Mouse (Mus musculus) forebrain, embryonic 14.5 days (tissue): ENCODE results near the gene Ehd1. TPM values are rescaled to one million over a fixed set of nuclear protein-coding genes. Genes with fewer than 3 reads are reported as not detected.

Experiments used
- ATAC-seq: fragments of 200-750 bp; cut with Nextera tagmentation; 2 replicates; pipeline ENCODE4 v1.8.0; 2017; ENCODE audit warnings: mild to moderate bottlenecking, moderate library complexity
- DNase-seq: peaks from one replicate; pipeline ENCODE4 v3.0.0-alpha.2; 2015; ENCODE audit warnings: low spot score
- H3K27ac ChIP-seq: fragments of 300-500 bp; sonication (generic); 2 replicates; pipeline ENCODE4 v1.5.1; 2014; ENCODE audit warnings: low read depth, mild to moderate bottlenecking, control low read depth, low read length, moderate library complexity
- H3K27me3 ChIP-seq: fragments of 300-500 bp; sonication (generic); replicated peaks from 2 replicates; pipeline ENCODE4 v1.6.1; 2014; ENCODE audit warnings: low read length, control low read depth, mixed read lengths; ENCODE audit not compliant: control insufficient read depth, insufficient read depth
- H3K36me3 ChIP-seq: fragments of 300-500 bp; sonication (generic); 2 replicates; pipeline ENCODE4 v1.6.1; 2014; ENCODE audit warnings: low read length, control low read depth; ENCODE audit not compliant: control insufficient read depth, insufficient read depth
- H3K4me1 ChIP-seq: fragments of 300-500 bp; sonication (generic); 2 replicates; pipeline ENCODE4 v1.6.1; 2014; ENCODE audit warnings: antibody characterized with exemption, low read length, control low read depth; ENCODE audit not compliant: control insufficient read depth, insufficient read depth
- H3K4me2 ChIP-seq: fragments of 300-500 bp; sonication (generic); 2 replicates; pipeline ENCODE4 v1.6.1; 2014; ENCODE audit warnings: mild to moderate bottlenecking, control low read depth, low read length
- H3K4me3 ChIP-seq: fragments of 300-500 bp; sonication (generic); 2 replicates; pipeline ENCODE4 v1.5.1; 2014; ENCODE audit warnings: low read depth, low read length, control low read depth
- H3K9ac ChIP-seq: fragments of 300-500 bp; sonication (generic); 2 replicates; pipeline ENCODE4 v1.6.1; 2014; ENCODE audit warnings: mild to moderate bottlenecking, low read length, control low read depth, moderate library complexity
- H3K9me3 ChIP-seq: fragments of 300-500 bp; sonication (generic); replicated peaks from 2 replicates; pipeline ENCODE4 v1.6.1; 2016; ENCODE audit warnings: low read length, control low read depth, mixed read lengths; ENCODE audit not compliant: control insufficient read depth
- WGBS: fragments of 180-500 bp; shearing (Covaris S2); extraction: QIAGEN DNeasy Blood & Tissue Kit; methylation state at CpG from one replicate; pipeline ENCODE4 v1.1.7; 2014; 5-methylcytosine and 5-hydroxymethylcytosine counted together
- polyA plus RNA-seq: library from polyadenylated mRNA; unstranded; fragments of >200 nt; fragmentation: Nextera tagmentation; extraction: Ambion mirVana; gene quantifications from 2 replicates; pipeline ENCODE4 v1.2.1, GENCODE M21; 2014

The Ehd1 gene
- polyA plus RNA-seq, 1 experiment from 2014 or later, result 71.3 TPM

DNA sequence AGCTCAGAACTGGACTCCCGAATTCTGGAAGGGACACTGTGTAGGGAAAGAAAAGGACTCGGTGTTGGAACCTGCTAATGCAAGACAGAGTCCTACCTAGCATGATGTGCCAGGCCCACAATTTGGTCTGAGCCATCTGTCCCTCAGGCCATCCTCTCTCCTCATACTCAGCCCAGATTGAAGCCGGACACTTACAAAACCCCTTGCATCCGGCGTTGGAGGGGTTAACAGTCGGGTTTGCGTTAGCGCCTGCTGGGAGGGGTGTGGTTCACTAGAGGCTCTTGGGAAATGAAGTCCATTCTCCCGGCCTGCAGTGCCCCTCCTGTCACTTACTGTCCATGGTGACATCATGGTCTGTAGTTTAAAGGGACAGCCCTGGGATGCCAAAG, 40.5 kb upstream of the Ehd1 start:
- peak overlapping the region; percentile 76 for H3K4me2 ChIP-seq
- peaks cover 19% of the 10 kb centered on the region for H3K36me3 ChIP-seq
- ATAC-seq (peak; percentile 86), DNase-seq (peak; percentile 96)
- H3K9me3 ChIP-seq, result no peaks in the 10 kb centered on the region
- WGBS, result under 1% methylated on average over 9 of the region's 9 CpGs
- H3K4me1 ChIP-seq, result peaks cover 9% of the 10 kb centered on the region; the same call in 1 of the 2 replicates
- peak overlapping the region; percentile 80 for H3K4me3 ChIP-seq
- peak overlapping the region; percentile 93 for H3K27ac ChIP-seq
- no peaks in the 10 kb centered on the region for H3K27me3 ChIP-seq
- peak overlapping the region; percentile 88 for H3K9ac ChIP-seq

DNA sequence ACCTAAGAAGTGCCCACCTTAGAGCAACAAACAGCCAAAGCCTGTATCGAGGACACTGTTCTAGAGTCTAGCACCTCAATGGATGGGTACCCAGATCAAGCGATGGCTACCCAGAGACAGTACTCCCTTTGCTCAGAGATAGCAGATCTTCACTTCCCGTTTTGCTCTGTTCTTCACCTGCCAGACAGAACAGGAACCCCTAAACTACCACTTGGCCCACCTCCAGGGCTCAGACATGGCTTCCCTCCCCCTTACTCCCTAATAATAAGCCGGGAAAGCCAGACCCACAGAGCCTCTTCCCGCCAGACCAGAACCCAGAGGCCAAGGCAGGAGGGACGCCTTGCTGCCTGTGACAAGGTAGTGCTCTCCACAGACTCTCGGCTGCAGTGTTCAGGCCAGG, 39.7 kb upstream of the Ehd1 start:
- Histone ChIP-seq H3K9ac (no peak overlapping the region), H3K4me3 (no peak overlapping the region), H3K4me1 (peaks cover 9% of the 10 kb centered on the region; the same call in 1 of the 2 replicates), H3K27ac (no peak overlapping the region), H3K27me3 (no peaks in the 10 kb centered on the region), H3K36me3 (peaks cover 11% of the 10 kb centered on the region), H3K9me3 (no peaks in the 10 kb centered on the region), H3K4me2 (no peak overlapping the region)
- ATAC-seq, result no peak
- 69% methylated on average over 7 of the region's 7 CpGs for WGBS
- no peak for DNase-seq

DNA sequence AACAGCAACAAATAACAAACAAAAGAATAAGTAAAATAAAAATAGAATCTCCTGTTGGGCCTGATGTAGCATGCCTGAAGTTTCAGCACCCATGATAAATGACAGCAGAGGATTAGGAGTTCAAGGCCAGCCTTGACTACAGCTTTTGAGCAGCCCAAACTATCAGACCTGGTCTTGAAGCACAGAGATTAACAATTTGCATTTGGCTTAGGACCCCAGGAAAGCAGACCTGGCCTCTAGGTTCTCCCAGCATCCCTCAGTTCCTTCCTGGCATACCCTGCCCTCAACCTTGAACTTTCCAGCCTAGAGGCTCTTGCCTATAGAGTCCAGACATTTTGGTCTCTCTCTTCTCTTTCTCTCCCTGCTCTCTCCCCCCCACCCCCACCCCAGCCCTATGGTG, 37.8 kb upstream of the Ehd1 start:
- H3K4me1 ChIP-seq, result peaks cover 16% of the 10 kb centered on the region
- no peak overlapping the region for H3K27ac ChIP-seq
- H3K4me3 ChIP-seq, result no peak overlapping the region
- H3K36me3 ChIP-seq, result no peaks in the 10 kb centered on the region
- no peak for ATAC-seq
- H3K4me2 ChIP-seq, result no peak overlapping the region
- H3K9me3 ChIP-seq, result no peaks in the 10 kb centered on the region
- no peak for DNase-seq
- H3K27me3 ChIP-seq, result no peaks in the 10 kb centered on the region
- H3K9ac ChIP-seq, result no peak overlapping the region

DNA sequence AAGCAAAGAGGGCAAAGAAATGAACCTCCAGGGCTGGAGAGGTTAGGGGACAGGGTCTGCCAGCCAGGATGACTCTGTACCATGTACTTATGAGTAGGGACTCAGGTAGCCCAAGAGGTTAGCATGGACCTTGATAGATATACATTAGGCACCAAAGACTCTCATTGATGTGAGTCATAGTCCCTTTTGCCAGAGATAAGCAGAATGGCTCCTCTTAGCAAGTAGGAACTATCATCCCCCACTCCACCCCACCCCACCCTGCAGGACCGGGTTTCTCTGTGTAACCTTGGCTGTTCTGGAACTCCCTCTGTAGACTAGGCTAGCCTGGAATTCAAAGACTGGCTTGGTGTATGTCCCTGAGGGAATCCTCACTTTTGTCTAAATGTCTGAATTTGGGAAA, 36.4 kb upstream of the Ehd1 start:
- Histone ChIP-seq H3K4me2 (no peak overlapping the region), H3K36me3 (no peaks in the 10 kb centered on the region), H3K9ac (no peak overlapping the region), H3K4me1 (peaks cover 10% of the 10 kb centered on the region), H3K9me3 (no peaks in the 10 kb centered on the region), H3K4me3 (no peak overlapping the region), H3K27me3 (no peaks in the 10 kb centered on the region), H3K27ac (no peak overlapping the region)
- DNase-seq (no peak), ATAC-seq (no peak)
- WGBS, result 72% methylated on average over 1 of the region's 1 CpGs

- H3K27me3 ChIP-seq, result no peaks in the 10 kb centered on the region
- no peak for ATAC-seq
- H3K9ac ChIP-seq, result no peak overlapping the region
- H3K4me3 ChIP-seq, result peak overlapping the region; percentile 87; the same call in 1 of the 2 replicates
- WGBS, result 37% methylated on average over 5 of the region's 5 CpGs
- no peaks in the 10 kb centered on the region for H3K9me3 ChIP-seq
- H3K36me3 ChIP-seq, result peaks cover under 1% of the 10 kb centered on the region; the same call in 1 of the 2 replicates
- no peak overlapping the region for H3K27ac ChIP-seq
- H3K4me1 ChIP-seq, result peaks cover 10% of the 10 kb centered on the region
- DNase-seq, result no peak
- H3K4me2 ChIP-seq, result peak overlapping the region; percentile 88; the same call in 1 of the 2 replicates
Measured at GRCm38 (mm10) chr19:6240725-6241124, 35.8 kb upstream of the Ehd1 start.

DNA sequence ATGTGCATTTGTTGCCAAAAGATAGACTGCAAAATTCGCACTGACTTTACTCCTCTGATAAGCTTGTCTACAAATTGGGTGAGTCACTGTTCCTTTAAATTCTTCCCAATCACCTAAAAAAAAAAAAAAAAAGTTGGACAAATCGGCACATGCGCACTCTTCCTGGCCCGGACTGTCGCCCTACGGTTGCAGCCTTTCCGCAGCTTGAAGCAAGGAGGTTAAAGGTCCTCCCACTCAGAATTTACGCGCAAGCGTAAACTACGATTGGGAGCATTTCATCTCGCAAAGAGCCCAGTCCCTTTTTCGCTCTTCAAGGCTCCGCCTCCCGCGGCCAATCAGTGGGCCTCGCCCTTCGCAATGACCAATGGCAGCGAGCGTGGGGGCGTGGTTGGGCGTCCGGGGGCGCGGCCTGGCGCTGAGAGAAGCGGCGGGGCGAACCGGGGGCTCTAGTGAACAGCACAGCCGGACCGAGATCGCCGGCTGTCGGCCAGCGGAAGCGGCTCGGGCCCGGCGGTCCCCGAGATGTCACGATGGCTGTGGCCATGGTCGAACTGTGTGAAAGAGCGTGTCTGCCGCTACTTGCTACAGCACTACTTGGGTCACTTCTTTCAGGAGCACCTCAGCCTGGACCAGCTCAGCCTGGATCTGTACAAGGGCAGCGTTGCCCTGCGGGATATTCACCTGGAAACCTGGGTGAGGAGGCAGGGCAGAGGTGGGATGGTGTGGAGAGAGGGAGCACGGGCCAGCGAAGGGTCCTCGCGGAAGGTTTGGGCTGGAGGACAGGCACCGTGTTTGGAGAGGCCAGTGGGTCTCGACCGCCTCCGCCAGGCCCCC, 35.0 kb upstream of the Ehd1 start, which contains the start of gene Atg2a:
TSS of gene Atg2a (plus strand) at position 395 of the 834 bp plus-strand sequence.
- Histone ChIP-seq H3K4me3 (peak within 1 kb of the TSS; percentile 87), H3K4me2 (peak within 1 kb of the TSS; percentile 88)

GRCm38 (mm10) chr19:6242281-6242680, 34.2 kb upstream of the Ehd1 start:
- ATAC-seq, result no peak
- 1% methylated on average over 4 of the region's 4 CpGs for WGBS
- Histone ChIP-seq H3K27me3 (no peaks in the 10 kb centered on the region), H3K4me2 (peak overlapping the region; percentile 88), H3K4me3 (peak overlapping the region; percentile 87), H3K36me3 (peaks cover 14% of the 10 kb centered on the region), H3K9ac (peak overlapping the region; percentile 89), H3K27ac (no peak overlapping the region), H3K9me3 (no peaks in the 10 kb centered on the region), H3K4me1 (peaks cover 7% of the 10 kb centered on the region)
- peak; percentile 13 for DNase-seq

More for the DNA sequence above, 35.0 kb upstream of the Ehd1 start, which contains the start of gene Atg2a:
- no peaks in the 10 kb centered on the region for H3K9me3 ChIP-seq
- ATAC-seq, result peak; percentile 94
- peaks cover 7% of the 10 kb centered on the region for H3K4me1 ChIP-seq
- H3K36me3 ChIP-seq, result peaks cover 8% of the 10 kb centered on the region
- H3K27ac ChIP-seq, result peak within 1 kb of the TSS; percentile 65; the same call in 1 of the 2 replicates
- WGBS, result under 1% methylated on average over 55 of the region's 55 CpGs
- H3K27me3 ChIP-seq, result no peaks in the 10 kb centered on the region
- H3K9ac ChIP-seq, result peak within 1 kb of the TSS; percentile 89
- peak; percentile 100 for DNase-seq

DNA sequence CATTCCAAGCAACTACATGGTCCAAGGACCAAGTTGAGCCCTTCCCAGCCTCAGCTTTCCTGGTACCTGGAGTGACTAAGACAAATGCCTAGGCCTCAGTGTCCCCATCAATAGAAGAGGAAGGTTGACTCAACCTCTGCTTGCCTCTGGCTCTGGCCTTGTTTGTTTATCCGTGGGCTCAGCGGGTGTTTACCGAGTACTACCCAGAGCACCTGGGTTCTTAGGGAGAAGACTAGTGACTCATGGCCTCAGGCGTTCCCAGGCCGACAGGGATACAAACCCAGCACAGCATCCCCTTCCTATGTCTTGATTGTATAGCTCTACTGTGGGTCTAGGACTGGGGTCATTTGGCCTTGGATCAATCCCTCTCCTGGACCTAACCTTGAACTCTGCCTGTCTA, 33.3 kb upstream of the Ehd1 start:
- H3K9ac ChIP-seq, result 0 out of 2 replicates have a peak overlapping the region, but pooled peaks have one; percentile 21
- no peaks in the 10 kb centered on the region for H3K9me3 ChIP-seq
- H3K36me3 ChIP-seq, result peaks cover 23% of the 10 kb centered on the region
- peaks cover 7% of the 10 kb centered on the region for H3K4me1 ChIP-seq
- WGBS, result 81% methylated on average over 5 of the region's 5 CpGs
- no peak for DNase-seq
- no peak for ATAC-seq
- no peaks in the 10 kb centered on the region for H3K27me3 ChIP-seq
- no peak overlapping the region for H3K4me3 ChIP-seq
- peak overlapping the region; percentile 88; the same call in 1 of the 2 replicates for H3K4me2 ChIP-seq
- no peak overlapping the region for H3K27ac ChIP-seq

- Histone ChIP-seq H3K4me1 (peaks cover 7% of the 10 kb centered on the region), H3K27ac (no peak overlapping the region), H3K4me2 (no peak overlapping the region), H3K9ac (no peak overlapping the region), H3K9me3 (no peaks in the 10 kb centered on the region), H3K36me3 (peaks cover 37% of the 10 kb centered on the region), H3K4me3 (no peak overlapping the region), H3K27me3 (no peaks in the 10 kb centered on the region)
- no peak for DNase-seq
- no peak for ATAC-seq
- WGBS, result 65% methylated on average over 1 of the region's 1 CpGs
Measured at GRCm38 (mm10) chr19:6245806-6246205, 30.7 kb upstream of the Ehd1 start.
